Mouse (Mus musculus) urinary bladder, postnatal 10 days (tissue): ENCODE results near the gene Tmem117.

Source experiments
- DNase-seq: peaks from one replicate; pipeline ENCODE4 v3.0.0; 2022; ENCODE audit warnings: low spot score

Gene Tmem117

DNA sequence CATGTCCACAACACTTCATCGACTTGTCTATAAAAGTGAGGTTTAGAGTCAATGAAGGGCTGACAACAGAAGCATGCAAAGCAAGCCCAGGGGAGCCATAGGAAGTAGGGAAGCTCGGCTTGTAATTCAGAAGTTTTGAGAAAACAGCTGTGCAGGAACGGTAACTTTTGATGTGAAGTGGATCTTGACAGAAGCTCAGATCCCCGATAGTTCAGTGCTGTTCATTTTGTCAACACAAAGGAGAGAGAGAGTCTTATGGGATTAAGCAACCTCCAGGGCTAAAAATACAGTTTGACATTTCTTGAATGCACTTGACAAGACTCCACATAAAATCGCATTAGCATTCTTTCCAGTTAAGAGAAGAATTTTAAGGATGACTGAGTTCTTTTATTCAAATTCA lies 265.1 kb downstream of the Tmem117 start:
- DNase-seq = no peak

DNA sequence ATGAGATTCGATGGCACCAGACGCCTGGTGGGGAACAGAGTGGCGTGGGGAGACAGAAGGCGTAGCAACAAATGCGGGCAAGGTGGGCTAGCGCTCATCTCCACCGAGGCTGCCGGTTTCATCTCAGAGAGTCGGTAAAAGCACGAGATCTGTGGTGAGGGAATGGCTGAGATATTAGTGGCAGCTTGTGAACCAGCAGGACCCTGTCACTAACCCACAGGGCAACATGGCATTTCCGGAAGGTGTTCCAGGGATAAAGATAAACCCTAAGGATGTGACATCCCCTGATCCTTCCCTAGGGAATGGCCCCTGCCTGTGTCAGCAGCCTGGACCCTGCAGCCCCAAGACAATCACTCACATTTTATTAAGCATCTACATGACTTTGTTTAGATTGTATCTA lies 266.6 kb downstream of the Tmem117 start:
- no peak for DNase-seq

DNA sequence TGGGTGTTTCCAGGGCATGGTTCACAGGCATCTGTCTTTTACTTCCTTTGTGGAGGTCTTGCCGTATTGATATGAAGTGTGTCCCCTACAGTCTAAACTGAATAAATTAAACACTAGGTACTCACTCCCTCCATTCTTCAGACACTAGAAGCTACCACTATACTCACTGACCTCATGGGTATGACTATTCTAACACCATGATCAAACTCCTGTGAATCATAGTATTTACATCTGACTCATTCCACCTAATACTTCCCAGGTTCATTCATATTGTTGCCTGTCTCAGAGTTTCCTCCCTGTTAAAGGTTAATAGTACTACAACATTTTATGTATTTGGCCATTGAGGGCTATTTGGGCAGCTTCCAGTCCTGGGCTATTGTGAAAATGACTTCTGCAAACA lies 274.2 kb downstream of the Tmem117 start:
- no peak for DNase-seq

DNA sequence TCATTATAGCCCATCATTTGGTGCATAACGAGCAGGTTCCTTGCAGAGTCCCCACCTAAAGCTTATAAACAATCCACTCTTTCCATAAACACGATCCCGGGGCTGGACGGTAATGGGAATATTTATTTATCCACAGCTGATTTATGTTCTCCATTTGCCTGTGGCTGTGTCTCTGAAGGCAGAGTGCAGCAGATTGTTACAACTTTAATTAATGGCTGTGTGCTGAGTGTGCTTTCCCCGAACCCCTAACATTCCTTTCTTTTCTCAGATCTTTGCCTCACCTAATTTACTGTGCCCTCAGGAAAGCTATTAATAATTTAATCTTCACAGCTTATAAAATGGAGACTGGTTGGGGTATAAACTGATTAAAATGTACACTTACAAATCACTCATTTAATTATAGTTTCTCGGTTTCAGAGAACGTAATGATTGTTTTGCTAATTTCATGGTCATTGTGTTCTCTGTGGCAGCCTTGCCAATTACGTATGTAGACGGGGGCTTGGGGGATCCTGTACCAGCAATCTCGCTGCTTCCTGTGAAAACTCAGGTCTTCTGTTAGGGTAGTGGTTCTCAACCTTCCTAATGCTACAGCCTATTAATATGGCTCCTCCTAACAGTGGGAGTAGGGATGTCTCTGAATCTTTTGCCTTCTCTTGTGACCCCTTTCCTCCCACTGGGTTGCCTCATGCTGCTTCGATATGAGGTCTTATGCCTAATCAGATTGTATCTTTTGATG lies 275.8 kb downstream of the Tmem117 start:
- no peak for DNase-seq

DNA sequence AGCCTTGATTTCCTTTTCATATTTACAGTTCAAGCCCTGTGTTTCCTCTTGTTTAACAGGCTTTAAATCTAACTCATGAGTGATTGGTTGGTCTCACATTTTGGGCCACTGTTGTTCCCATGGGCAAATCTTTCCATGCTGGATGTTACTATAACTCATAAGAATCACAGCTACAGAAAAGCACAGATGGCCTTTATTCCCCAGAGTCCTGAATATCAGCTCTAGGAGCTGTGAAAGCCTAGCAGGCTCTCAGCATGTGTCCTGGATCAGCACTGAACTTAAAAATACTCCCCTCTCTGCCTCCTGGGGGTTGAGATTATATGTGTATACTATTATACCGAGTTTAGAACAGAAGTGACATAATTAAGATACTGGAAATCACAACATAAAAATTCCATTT lies 292.6 kb downstream of the Tmem117 start:
- no peak for DNase-seq

DNA sequence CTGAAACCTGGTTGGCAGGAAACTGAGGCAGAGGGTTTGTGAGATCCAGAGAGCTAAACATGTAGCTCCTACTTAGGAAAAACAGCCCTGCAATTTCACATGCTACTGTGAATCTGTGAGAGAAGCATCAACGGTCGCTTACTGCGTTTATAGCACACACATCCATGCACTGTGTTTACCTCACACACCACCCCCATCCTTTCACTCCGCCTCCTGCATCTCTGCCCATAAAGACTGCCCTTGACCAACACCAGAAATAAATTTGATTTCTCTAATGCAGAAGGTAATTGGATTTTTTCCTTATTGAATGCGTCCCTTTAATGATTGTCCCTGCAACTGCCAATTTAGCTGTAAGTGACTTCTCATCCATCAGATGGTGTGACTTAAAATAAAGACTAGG lies 299.0 kb downstream of the Tmem117 start:
- DNase-seq = no peak

DNA sequence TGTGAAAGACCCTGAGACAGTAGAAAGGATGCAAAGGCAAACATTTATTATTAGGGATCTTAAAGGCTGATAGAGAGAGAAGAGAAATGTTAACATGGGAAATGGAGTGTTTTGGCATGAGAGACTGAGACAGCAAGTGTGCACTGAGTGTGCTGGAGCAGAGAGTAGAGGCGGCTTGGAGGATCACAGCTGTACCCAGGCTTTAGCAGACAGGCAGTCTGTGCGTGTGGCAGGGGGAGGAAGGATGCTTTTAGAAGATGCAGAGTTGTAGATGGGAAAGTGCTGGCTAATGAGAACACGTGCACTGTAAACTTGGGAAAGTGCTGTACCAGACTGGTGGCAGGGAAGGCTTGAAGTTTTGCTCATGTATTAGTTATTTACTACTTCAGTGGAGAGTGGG lies 301.7 kb downstream of the Tmem117 start:
- DNase-seq = no peak

DNA sequence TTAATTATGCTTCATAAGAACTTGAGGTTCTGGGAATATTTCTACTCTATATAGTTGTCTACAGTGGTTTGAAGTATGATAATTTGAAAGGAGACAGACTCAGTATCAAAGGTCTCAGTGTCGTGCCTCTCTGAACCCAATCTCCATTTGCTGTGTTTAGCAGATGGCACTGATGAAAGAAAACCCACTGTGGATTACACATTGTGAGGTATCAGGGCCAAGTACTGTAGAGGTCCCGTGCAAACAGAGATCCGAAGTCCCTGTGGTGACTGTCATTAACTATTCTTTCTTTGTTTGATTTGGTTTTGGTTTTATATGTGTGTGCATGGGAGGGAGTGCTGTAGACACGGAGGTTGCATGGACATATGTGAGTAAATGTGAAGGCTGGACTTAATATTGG lies 304.0 kb downstream of the Tmem117 start:
- DNase-seq = no peak

DNA sequence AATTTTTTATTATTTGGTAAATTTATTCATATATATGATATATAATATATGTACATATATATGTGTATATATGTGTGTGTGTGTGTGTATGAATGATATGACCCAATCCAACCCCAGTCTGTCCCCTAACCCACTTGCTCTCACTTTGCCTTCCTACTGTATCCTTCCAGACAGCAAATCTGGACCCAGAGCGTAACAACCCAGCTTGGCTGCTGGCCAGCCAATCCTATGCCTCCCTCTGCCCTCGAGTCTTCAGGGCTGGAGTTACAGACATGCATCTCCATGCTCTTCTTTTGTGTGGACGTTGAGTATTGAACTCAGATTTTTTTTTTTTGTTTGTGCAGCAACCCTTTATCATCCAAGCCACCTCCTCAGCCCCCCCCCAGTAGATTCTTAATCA lies 304.4 kb downstream of the Tmem117 start:
- no peak for DNase-seq

DNA sequence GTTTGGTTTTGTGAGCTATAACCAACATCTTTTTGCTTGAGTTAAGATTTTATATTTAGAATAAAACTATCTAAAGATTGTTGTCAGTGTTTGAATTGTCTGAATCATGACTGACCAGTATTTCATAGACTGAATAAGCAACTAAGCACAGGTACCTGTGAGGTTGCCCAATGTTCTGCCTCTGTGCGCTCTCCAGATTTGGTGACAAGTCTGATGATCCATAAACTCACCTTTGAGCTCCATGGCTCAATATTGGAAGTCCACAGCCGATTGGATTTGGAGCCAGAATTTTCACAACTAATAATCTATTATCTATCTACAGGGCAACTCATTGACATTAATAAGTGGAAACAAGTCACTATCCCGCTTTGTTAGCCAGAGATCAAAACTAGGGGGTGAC lies 312.9 kb downstream of the Tmem117 start:
- no peak for DNase-seq

DNA sequence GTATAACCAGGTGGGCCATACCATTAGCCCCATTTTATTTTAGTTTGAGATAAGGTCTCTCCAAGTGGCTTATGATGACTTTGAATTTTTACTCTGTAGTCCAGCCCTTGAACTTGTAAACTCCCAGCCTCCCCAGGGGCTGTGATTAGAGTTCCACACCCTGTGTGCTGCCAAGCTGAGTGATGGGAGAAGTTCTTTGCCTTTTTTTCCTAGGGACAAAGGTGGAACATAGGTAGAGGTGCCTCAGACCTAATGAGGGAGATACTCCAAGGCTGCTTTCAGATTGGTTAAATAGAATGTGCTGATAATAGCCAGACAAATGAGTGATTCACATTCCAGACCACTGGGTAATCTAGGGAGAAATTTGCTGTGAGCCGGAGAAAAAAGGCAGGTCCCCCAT lies 313.4 kb downstream of the Tmem117 start:
- no peak for DNase-seq

DNA sequence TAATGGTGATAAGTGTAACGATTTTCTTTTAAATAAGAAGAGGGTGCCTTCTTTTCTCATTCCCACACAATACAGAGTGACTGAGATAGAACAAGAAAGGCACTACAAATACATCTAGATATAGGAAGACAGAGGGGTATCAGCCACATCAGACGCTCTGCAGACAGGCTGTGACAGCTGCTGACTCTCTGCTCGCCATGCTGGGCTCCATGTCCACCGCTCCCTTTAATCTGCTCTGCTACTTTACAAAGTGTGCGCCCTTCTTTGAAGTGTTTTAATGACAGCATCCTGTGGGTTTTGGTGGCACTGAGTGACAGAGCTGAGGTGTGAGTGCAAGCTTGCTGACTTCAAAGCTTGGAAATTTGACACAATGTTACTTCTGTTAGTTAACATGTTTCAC lies 314.9 kb downstream of the Tmem117 start:
- DNase-seq = no peak

DNA sequence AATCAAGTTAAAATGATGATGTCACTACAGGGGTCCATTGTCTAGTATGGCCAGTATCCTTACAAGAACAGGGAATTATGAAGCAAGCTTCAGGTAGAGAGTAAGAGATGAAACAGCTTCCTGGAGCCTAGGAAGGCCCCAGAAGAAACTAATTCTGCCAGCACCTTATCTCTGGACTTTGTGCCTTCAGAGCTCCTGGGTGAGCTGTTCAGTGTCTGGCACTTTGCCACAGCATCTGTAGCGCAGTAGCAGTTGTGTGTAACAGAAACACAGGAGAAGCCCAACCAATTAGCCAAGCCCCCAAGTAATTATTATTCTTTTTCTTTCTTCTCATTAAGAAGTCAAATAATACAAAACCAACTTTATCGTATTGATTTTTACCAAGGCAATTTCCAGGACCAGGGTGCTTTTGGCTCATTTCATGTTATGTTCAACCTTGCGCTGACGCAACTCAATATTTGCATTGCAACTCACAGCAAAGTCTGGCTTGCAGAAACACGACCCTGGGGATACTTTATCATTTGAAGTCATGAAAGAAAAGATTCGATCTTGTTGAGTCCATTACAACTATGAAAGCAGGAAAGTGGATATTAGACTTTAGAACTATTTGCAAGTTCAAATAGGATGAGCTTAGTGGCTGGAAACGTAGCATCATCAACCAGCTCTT lies 322.5 kb downstream of the Tmem117 start:
- DNase-seq = no peak

DNA sequence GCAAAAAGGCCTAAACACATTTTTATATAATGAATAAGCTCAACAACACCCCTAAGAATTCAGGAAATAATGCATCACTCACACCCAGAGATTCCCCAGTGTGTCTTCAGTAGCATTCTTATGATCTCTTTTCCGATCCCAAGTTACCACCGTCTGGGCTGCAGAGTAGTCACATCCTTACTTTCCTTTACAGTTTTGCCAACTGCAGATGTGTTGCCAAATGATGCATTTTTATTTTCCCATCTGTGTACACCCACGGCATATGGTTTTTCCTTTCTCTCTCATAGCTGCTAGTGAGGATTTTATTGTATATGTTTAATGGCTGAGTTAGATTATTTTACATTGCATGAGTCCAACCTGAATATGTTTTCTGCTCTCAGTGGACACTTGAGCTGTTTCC lies 327.7 kb downstream of the Tmem117 start:
- DNase-seq = no peak

DNA sequence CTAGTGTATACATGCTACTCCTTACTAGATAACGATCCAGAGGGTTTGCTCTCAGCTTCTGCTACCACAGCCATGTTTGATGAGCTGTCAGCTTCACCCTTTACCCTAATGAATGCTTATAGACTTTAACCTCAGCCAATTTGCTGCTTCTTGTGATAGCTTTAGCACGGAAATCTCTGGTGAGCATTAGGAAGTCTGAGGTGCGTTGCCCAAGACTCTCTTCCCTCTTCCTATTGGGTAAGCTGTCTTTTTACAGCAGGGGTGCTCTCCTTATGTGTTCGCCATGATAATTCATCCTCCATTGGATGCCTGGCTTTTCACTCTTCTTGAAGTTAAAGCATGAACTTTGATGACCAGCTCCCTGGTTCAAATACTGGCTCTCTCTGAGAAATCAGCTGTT lies 328.2 kb downstream of the Tmem117 start:
- DNase-seq = no peak

DNA sequence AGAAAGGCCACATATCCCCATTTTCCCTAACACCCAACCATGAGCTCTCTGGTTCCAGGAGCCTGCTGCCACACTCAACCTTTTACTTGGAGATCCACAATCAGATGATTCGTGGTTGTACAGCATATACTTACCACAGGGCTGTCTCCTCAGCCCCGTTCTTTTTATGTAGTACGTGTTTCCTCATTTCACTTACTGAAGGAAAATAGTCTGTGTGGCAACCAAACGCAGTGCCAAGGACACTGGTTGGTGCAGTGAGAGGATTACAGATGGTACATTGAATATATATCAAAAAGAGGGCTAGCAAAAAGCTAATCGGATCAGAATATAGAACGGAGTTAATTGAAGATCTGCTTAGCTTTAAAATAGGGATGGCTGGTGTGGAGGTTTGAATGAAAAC lies 338.0 kb downstream of the Tmem117 start:
- DNase-seq = no peak

DNA sequence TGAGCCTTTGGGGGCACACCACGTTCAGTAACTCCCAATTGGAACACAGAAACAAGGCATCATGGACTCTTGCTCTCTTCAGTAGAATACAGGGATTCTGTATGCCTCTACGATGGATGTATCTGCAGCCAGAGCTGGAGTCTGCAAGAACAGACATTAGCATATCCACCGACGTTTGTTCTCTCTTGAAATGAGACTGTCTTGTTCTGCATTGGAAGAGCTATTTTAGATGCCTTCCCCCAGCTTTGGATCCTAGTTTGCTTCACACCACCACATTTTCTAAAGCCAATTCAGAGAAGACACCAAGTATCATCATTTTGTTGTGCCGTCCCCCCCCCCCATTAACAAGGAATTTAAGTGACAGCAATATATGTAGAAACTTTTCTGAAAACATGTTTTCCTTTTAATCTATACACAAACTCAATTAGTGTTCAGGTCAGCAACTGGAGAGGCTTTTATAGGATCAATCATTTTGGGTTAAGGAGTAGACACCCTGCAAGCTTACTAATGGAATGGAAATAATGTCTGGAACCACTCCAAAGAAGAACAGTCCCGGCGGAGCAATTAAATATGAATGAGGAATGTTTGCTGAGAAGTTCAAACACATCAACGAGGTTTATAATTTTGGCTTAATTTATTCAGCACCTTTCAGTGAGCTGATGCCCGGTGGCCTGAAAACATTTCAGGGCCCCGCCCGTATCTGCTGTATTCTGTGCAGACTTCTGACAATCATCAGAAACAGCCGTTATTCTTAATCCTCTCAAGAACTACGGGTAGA lies 339.6 kb downstream of the Tmem117 start:
- no peak for DNase-seq

DNA sequence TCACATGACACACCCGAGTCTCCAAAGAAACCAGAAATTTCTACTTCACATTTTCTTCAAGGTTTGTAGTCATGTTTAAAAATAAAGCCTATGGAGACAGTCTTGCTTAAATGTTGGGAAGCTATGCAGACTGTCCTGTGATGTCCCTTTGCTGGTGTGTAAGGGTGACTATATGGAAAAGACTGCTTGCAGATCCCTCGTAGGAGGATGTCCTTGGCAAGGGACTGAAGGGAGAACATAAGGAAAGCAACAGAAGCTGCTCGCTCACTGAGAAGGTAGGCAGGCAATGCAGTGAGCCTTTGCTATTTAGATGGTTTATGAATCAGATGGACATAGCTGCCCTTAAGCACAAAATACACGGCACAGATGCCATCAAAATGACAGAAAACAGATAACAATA lies 352.8 kb downstream of the Tmem117 start:
- DNase-seq = no peak

DNA sequence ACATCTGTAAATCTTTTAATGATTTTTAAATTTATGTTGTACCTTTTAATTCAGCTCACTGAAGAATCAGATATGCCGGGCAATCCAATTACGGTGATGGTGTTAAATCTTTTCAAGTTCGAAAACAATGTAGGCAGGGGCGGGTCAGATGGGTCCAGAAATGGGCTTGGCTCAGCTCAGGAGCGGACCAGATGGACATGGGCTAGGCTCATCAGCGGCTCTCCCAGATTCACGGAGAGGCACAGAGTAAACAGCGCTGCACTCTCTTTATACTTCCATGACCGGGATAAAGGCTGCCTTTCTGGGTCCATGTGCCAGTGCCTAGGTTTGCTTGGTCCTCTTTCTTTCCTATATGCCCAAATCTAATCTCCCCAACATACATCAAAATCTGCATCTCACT lies 366.3 kb downstream of the Tmem117 start:
- no peak for DNase-seq

DNA sequence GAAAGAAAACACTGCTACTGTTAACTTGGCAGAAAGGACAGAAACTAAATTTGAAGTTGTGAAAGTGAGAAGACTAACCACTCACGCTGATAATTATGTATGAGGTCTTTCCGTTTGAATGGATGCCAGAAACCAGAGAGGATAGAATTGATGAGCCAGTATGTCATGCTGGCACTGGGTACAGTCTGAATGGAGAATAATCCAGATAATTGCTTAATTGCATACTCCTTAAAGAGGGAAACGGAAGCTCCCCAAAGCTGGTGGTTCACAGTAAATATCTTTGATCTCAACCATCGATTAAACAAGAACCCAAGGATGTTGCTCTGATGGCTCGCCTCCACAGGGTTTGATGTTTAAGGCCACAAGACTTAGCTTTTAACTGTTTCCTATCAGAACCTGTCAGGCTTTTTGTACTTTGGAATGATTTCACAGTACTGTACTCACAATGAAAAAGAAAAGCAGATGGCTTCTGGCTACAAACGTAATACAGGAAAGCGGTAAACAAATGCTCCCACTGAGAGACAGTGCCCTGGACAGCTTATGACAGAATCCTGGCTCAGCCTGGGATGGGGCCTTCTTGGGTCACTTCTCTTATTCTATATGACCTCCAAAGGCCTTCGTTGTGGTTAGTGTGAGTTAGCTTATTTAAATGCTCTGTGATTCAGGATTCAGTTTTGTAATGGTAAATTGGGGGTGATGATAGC lies 376.2 kb downstream of the Tmem117 start:
- DNase-seq = no peak

DNA sequence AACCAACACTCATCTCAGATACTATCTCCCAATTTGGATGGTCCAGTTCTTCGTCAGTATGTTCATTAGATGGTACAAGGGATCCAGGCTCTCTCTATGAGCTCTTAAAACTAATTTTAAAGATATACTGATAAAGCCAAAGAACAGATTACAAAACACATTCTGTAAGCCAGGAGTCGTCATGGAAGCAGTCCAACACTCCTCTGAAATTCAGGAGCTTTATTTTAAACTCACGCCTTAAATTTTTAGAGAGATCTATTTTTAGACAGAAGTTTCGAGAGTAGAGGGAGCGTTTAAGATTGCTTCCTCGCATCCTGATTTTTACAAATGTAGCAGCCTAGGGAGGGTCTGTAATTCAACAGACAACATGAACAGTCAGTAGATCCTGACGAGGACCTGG lies 393.2 kb downstream of the Tmem117 start:
- DNase-seq = no peak

DNA sequence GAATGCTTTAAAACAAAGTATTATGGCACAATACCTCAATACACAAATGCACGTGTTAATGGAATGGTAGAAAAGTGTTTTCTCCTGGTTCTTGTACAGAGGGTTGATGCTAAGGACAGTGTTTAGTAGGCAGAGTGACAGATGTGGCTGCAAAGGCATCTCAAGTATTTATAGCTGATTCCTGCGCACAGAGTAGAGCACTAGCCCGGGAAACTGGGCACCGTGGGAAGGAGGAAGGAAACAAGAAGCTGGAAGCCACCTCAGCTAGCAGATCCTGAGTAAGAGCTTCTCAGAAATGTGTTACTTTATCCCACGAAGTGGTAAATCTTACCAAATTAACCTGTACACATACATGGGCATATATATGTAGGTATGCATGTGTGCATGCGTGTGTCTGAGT lies 395.4 kb downstream of the Tmem117 start:
- DNase-seq = no peak
